Mouse (Mus musculus): Measurements from ENCODE around the gene Mrnip. TPM values are rescaled to one million over a fixed set of nuclear protein-coding genes. Genes with fewer than 3 reads are reported as not detected.

The Mrnip gene
- polyA plus RNA-seq, 1 experiment = 3.8 TPM

DNA sequence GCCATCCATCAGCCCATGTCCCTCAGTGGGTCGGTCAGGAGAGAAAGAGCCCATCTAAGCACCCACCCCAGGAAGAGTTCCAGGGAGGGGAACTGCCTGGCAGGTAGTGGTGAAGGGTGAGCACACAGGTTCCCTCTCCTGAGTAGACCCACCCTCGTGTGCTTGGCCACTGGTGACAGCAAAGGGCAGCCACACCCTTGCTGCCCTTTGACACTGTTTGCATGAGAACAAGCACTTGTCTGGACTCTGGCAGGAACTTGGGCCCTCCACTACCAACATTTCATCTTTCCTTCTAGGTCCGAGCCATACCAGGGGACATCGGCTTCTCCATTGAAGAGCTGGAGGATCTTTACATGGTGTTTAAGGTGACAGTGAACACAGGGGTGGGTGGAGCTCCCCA lies 14.9 kb upstream of the Mrnip start:
- Histone ChIP-seq H3K36me3 (ENCODE audit: control insufficient read depth, insufficient read depth, low read length) (peaks cover 40% of the 10 kb centered on the region), H3K4me1 (ENCODE audit: control insufficient read depth, insufficient read depth, insufficient read length, low read length) (peaks cover 14% of the 10 kb centered on the region), H3K4me3 (ENCODE audit: low read depth, low read length) (no peak overlapping the region), H3K27me3 (ENCODE audit: control insufficient read depth, insufficient read depth, low read length) (no peaks in the 10 kb centered on the region), H3K27ac (ENCODE audit: insufficient read depth, low read depth, low read length) (peak overlapping the region; percentile 44; the same call in 1 of the 2 replicates)
- TF ChIP-seq POLR2A (IDR thresholded peaks at IDR 0.05; ENCODE audit: low read depth, low read length) = no peak
- TF ChIP-seq CTCF (IDR thresholded peaks at IDR 0.05; ENCODE audit: extremely low read depth, insufficient read length, insufficient replicate concordance, low read depth, low read length) = no peak
- WGBS = 56% methylated on average over 4 of the region's 4 CpGs

DNA sequence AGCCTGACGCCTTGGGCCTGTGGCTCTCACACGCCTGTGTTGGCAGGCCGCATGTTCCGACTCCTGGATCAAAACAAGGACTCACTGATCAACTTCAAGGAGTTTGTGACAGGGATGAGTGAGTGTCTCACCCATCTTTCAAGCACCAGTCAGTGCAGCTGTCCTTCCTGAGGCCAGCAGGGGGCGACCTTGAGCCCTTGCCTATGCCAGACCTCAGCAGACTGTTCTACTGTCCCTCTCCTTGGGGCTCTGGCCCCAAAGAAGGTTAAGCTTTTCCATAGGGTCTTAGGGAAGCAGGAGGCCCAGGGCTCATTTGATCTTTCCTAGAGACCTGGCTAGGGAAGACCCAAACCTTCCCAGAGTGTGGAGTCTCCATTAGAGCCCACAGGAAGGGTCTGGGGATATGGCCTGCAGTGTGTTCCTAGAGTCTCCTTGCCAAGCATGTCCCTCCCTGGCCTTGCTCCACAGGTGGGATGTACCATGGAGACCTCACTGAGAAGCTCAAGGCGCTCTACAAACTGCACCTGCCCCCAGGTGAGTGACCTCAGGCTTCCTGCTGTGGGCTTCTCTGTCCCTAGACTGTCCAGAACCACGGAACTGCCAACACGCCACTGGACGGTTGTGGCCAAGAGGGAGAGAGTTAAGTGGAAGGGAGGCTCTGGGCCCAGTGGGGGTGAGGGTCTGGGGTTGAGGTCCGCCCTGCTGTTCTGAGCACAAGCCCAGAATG lies 12.5 kb upstream of the Mrnip start:
- H3K36me3 ChIP-seq (ENCODE audit: control insufficient read depth, insufficient read depth, low read length) = peaks cover 32% of the 10 kb centered on the region
- H3K4me1 ChIP-seq (ENCODE audit: control insufficient read depth, insufficient read depth, insufficient read length, low read length) = peaks cover 14% of the 10 kb centered on the region
- TF ChIP-seq POLR2A (IDR thresholded peaks at IDR 0.05; ENCODE audit: low read depth, low read length) (no peak), CTCF (IDR thresholded peaks at IDR 0.05; ENCODE audit: extremely low read depth, insufficient read length, insufficient replicate concordance, low read depth, low read length) (peak; percentile 98)
- no peaks in the 10 kb centered on the region for H3K27me3 ChIP-seq (ENCODE audit: control insufficient read depth, insufficient read depth, low read length)
- no peak overlapping the region for H3K27ac ChIP-seq (ENCODE audit: insufficient read depth, low read depth, low read length)
- H3K4me3 ChIP-seq (ENCODE audit: low read depth, low read length) = no peak overlapping the region
- 72% methylated on average over 10 of the region's 10 CpGs for WGBS

DNA sequence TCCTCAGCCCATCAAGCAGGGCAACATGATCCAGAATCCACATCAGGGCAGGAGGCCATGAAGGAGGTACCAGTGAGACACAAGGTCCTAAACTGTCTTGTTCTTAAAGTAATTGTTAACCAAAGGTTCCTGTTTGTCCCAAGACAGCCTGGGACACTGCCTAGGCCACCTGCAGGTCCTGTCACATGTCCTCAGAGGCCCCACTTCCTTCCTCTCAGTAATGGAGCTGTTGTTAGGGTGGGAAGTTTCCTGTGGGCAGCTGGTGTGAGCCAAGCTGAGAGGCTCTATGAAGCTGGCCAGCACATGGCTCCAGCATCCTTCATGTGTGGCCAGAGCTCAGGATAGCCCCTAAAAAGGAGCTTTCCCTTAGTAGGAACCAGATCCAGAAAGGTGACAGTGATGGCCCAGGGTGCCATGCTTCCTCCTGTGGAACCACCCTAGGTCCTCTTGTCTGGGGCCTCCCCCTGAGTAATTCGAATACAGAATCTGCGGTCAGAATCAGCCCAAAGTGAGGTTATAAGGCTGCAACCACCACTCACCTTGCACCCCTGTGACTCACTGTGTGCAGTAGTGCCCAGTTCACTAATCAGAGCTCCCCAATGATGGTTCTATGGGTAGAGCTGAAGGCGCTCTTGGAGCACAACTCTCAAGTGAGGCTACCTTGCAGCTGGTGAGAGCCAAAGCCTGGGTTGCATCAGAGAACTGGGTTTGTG lies 11.8 kb upstream of the Mrnip start:
- Histone ChIP-seq H3K27me3 (ENCODE audit: control insufficient read depth, insufficient read depth, low read length) (no peaks in the 10 kb centered on the region), H3K4me3 (ENCODE audit: low read depth, low read length) (no peak overlapping the region), H3K27ac (ENCODE audit: insufficient read depth, low read depth, low read length) (no peak overlapping the region), H3K36me3 (ENCODE audit: control insufficient read depth, insufficient read depth, low read length) (peaks cover 25% of the 10 kb centered on the region), H3K4me1 (ENCODE audit: control insufficient read depth, insufficient read depth, insufficient read length, low read length) (peaks cover 14% of the 10 kb centered on the region)
- 93% methylated on average over 3 of the region's 3 CpGs for WGBS
- TF ChIP-seq CTCF (IDR thresholded peaks at IDR 0.05; ENCODE audit: extremely low read depth, insufficient read length, insufficient replicate concordance, low read depth, low read length) (no peak), POLR2A (IDR thresholded peaks at IDR 0.05; ENCODE audit: low read depth, low read length) (no peak)

DNA sequence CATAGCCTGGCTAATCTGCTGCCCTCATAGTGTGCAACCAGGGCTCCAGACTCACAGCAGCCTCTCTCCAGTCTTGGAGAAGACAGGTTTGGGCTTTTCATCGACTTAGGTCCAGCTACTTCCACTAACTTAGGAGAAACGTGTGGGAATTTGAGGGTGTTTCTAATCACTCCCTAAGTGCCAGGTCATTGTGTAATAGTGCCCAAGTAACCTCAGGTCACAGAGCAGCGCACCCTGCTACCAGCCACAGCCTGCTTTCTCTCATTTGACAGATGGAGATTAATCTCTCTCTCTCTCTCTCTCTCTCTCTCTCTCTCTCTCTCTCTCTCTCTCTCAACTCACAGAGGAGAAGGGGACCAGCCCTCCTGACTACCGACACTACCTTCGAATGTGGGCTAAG lies 5.9 kb upstream of the Mrnip start:
- Histone ChIP-seq H3K36me3 (ENCODE audit: control insufficient read depth, insufficient read depth, low read length) (peaks cover 33% of the 10 kb centered on the region), H3K4me1 (ENCODE audit: control insufficient read depth, insufficient read depth, insufficient read length, low read length) (no peaks in the 10 kb centered on the region; the same call in 1 of the 2 replicates), H3K27ac (ENCODE audit: insufficient read depth, low read depth, low read length) (no peak overlapping the region), H3K4me3 (ENCODE audit: low read depth, low read length) (no peak overlapping the region), H3K27me3 (ENCODE audit: control insufficient read depth, insufficient read depth, low read length) (no peaks in the 10 kb centered on the region)
- no peak for TF ChIP-seq CTCF (IDR thresholded peaks at IDR 0.05; ENCODE audit: extremely low read depth, insufficient read length, insufficient replicate concordance, low read depth, low read length)
- no peak for TF ChIP-seq POLR2A (IDR thresholded peaks at IDR 0.05; ENCODE audit: low read depth, low read length)
- WGBS = 86% methylated on average over 5 of the region's 5 CpGs

DNA sequence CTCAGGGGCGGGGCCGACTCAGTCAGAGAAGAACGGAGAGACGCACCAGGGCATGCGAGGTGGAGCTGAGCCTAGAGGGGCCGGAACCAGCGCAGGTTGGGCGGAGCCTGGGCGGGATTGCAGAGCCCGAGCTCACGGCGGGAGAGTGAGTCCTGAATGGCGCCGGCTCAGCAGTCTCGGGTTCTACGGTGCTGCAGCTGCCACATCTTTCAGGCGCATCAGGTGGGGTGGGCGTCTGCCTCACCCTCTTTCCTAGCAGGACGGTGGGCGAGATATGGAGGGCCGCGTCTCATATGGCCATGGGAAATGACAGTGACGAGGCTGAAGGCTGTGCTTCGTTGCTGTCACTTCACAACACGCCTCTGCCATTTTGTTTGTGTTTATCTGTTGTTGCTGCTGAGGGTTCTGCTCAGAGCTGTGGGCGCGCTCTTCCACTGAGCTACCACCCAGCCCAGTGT lies 515 bp downstream of the Mrnip start:
- peak; percentile 36; the same call in 1 of the 2 replicates for TF ChIP-seq POLR2A (IDR thresholded peaks at IDR 0.05; ENCODE audit: low read depth, low read length)
- no peak for TF ChIP-seq CTCF (IDR thresholded peaks at IDR 0.05; ENCODE audit: extremely low read depth, insufficient read length, insufficient replicate concordance, low read depth, low read length)

DNA sequence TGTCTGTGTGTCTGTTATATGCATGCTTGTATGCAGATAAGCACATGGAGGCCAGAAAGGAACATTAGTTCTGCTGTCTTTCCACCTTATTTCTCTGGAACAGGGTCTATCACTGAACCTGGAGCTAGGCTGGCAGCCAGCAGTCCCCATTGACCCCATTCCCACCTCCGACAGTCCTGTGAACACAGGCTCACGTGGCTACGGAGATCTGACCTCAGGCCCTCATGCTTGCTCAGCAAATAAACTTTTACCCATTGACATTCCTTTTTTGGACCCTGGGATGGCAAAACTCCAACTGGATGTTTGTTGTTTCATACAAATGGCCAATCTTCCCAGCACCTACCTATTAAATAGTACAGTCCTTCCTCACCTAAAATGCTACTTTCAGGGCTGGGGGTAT lies 2.1 kb downstream of the Mrnip start:
- Histone ChIP-seq H3K27me3 (ENCODE audit: control insufficient read depth, insufficient read depth, low read length) (no peaks in the 10 kb centered on the region), H3K27ac (ENCODE audit: insufficient read depth, low read depth, low read length) (no peak overlapping the region)
- WGBS = 76% methylated on average over 3 of the region's 3 CpGs

More for the DNA sequence above, 515 bp downstream of the Mrnip start:
- under 1% methylated on average over 27 of the region's 27 CpGs for WGBS
- Histone ChIP-seq H3K4me3 (ENCODE audit: low read depth, low read length) (peak overlapping the region; percentile 95), H3K36me3 (ENCODE audit: control insufficient read depth, insufficient read depth, low read length) (peaks cover 7% of the 10 kb centered on the region; the same call in 1 of the 2 replicates), H3K27ac (ENCODE audit: insufficient read depth, low read depth, low read length) (no peak overlapping the region), H3K27me3 (ENCODE audit: control insufficient read depth, insufficient read depth, low read length) (no peaks in the 10 kb centered on the region), H3K4me1 (ENCODE audit: control insufficient read depth, insufficient read depth, insufficient read length, low read length) (no peaks in the 10 kb centered on the region; the same call in 1 of the 2 replicates)

DNA sequence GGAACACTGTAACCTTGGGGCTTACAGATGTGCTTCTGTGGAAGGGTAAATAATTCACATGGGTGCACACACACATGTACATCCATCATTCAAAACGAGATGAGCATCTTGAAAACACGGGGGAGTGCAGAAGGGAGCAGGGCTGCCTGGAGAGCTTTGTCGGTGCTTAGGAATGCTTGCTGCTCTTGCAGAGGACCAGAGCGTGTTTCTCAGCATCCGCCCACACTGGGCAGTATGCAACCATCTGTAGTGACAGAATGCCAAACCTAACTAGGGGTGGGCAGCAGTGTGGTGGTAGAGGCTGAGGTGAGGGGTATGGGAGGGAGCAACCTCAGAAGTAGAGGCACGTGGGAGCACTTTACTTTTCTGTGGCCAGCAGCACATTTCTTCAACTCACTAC lies 2.9 kb downstream of the Mrnip start:
- 80% methylated on average over 6 of the region's 6 CpGs for WGBS
- H3K27ac ChIP-seq (ENCODE audit: insufficient read depth, low read depth, low read length) = no peak overlapping the region

More for the DNA sequence above, 2.1 kb downstream of the Mrnip start:
- Histone ChIP-seq H3K4me1 (ENCODE audit: control insufficient read depth, insufficient read depth, insufficient read length, low read length) (no peaks in the 10 kb centered on the region; the same call in 1 of the 2 replicates), H3K4me3 (ENCODE audit: low read depth, low read length) (no peak overlapping the region), H3K36me3 (ENCODE audit: control insufficient read depth, insufficient read depth, low read length) (no peaks in the 10 kb centered on the region; the same call in 1 of the 2 replicates)
- TF ChIP-seq POLR2A (IDR thresholded peaks at IDR 0.05; ENCODE audit: low read depth, low read length) (no peak), CTCF (IDR thresholded peaks at IDR 0.05; ENCODE audit: extremely low read depth, insufficient read length, insufficient replicate concordance, low read depth, low read length) (no peak)

More for the DNA sequence above, 2.9 kb downstream of the Mrnip start:
- Histone ChIP-seq H3K4me3 (ENCODE audit: low read depth, low read length) (no peak overlapping the region), H3K36me3 (ENCODE audit: control insufficient read depth, insufficient read depth, low read length) (no peaks in the 10 kb centered on the region), H3K27me3 (ENCODE audit: control insufficient read depth, insufficient read depth, low read length) (no peaks in the 10 kb centered on the region), H3K4me1 (ENCODE audit: control insufficient read depth, insufficient read depth, insufficient read length, low read length) (no peaks in the 10 kb centered on the region; the same call in 1 of the 2 replicates)
- TF ChIP-seq POLR2A (IDR thresholded peaks at IDR 0.05; ENCODE audit: low read depth, low read length) (no peak), CTCF (IDR thresholded peaks at IDR 0.05; ENCODE audit: extremely low read depth, insufficient read length, insufficient replicate concordance, low read depth, low read length) (no peak)
